Mouse (Mus musculus): ENCODE measurements around the gene Fat4. TPM values are rescaled to one million over a fixed set of nuclear protein-coding genes. Genes with fewer than 3 reads are reported as not detected.

Fat4 gene
- polyA plus RNA-seq, 1 experiment from 2014 or later, result 2.4 TPM

DNA sequence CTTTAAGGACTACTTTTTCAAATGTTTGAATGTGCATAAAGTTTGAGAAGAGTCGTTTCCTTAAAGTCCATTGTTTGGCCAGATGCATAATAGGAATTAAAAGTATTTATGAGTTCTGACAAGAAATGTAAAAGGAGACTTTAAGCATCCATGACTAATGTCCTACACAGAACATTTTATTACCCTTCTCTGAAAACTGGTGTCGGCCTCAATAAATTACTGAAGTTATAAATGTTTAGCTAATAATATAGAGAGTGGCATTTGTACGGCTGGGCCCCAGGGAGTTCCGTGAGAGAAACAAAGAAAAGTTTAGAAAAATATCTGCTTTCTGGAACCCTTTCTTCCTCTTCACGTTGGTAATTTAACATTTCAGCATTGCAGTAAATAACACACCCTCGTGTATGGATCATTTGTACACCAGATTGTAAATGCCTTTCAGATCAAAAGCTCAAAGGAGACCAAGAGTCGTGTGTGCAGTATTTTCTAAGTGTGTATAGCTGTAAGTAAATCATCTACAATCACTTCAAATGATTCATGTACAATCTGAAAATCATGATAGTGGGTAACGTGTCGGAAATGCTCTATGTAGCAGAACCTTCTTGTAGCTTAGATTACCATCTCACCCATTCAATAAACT is 69.4 kb downstream of the Fat4 start:
- WGBS, result 50% methylated on average over 9 of the region's 9 CpGs
- H3K4me3 ChIP-seq (ENCODE audit: low read depth, low read length), result no peak overlapping the region

DNA sequence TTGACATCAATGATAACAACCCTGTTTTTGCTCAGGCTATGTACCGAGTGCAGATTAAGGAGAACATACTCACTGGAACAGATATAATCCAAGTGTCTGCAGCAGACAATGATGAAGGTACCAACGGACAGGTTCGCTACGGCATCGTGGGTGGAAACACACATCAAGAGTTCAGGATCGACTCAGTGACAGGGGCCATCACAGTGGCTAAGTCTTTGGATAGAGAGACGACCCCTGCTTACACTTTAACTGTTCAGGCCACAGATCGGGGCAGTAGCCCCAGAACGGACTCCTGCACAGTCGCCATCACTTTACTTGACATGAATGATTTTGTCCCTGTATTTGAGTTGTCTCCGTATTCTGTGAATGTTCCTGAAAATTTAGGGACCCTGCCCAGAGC is 70.4 kb downstream of the Fat4 start:
- no peaks in the 10 kb centered on the region for H3K4me1 ChIP-seq (replicated peaks; ENCODE audit: control insufficient read depth, insufficient read depth)
- no peaks in the 10 kb centered on the region for H3K27me3 ChIP-seq (ENCODE audit: control insufficient read depth, insufficient read depth, low read length)
- DNase-seq (ENCODE audit: low spot score) (no peak), ATAC-seq (ENCODE audit: low FRiP score, low TSS enrichment) (no peak)
- no peaks in the 10 kb centered on the region for H3K9me3 ChIP-seq (ENCODE audit: control insufficient read depth, low read length)
- WGBS, result 94% methylated on average over 11 of the region's 11 CpGs
- no peaks in the 10 kb centered on the region for H3K36me3 ChIP-seq (ENCODE audit: control insufficient read depth, insufficient read depth, low read length)
- no peak overlapping the region for H3K27ac ChIP-seq (replicated peaks)
- no peak overlapping the region for H3K4me2 ChIP-seq (replicated peaks; ENCODE audit: low read depth)
- no peak overlapping the region for H3K9ac ChIP-seq (ENCODE audit: low read length)
- H3K4me3 ChIP-seq (ENCODE audit: low read depth, low read length), result no peak overlapping the region
- TF ChIP-seq EP300 (optimal IDR thresholded peaks at IDR 0.05), result no peak
- TF ChIP-seq CTCF (IDR thresholded peaks at IDR 0.05; ENCODE audit: low read depth), result no peak

More for the DNA sequence above, 69.4 kb downstream of the Fat4 start:
- Histone ChIP-seq H3K27ac (replicated peaks) (no peak overlapping the region), H3K4me2 (replicated peaks; ENCODE audit: low read depth) (no peak overlapping the region), H3K9me3 (ENCODE audit: control insufficient read depth, low read length) (no peaks in the 10 kb centered on the region), H3K36me3 (ENCODE audit: control insufficient read depth, insufficient read depth, low read length) (no peaks in the 10 kb centered on the region), H3K9ac (ENCODE audit: low read length) (no peak overlapping the region), H3K4me1 (replicated peaks; ENCODE audit: control insufficient read depth, insufficient read depth) (no peaks in the 10 kb centered on the region), H3K27me3 (ENCODE audit: control insufficient read depth, insufficient read depth, low read length) (no peaks in the 10 kb centered on the region)
- DNase-seq (ENCODE audit: low spot score) (no peak), ATAC-seq (ENCODE audit: low FRiP score, low TSS enrichment) (no peak)
- TF ChIP-seq CTCF (IDR thresholded peaks at IDR 0.05; ENCODE audit: low read depth), result no peak
- no peak for TF ChIP-seq EP300 (optimal IDR thresholded peaks at IDR 0.05)

DNA sequence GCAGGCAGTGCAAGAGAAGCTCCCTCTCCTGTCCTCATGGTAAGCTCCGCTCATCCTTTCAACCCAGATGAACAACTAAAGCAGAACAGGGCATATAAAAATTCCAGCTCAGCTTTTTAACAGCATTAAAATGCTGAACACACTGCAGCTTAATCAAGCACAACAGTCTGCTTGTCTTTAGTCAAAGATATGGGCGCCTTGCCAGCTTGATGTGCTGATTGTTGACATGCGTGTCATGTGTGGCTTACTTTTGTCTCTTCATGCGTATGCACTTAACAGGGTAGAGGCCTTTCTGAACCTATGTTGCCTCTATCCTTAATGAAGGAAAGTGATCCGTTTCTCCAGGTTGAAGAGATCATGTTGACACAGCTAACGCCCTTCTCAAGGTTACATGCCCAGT is 75.6 kb downstream of the Fat4 start:
- H3K27ac ChIP-seq (replicated peaks), result no peak overlapping the region
- no peaks in the 10 kb centered on the region for H3K4me1 ChIP-seq (replicated peaks; ENCODE audit: control insufficient read depth, insufficient read depth)
- DNase-seq (ENCODE audit: low spot score) (no peak), ATAC-seq (ENCODE audit: low FRiP score, low TSS enrichment) (no peak)
- no peaks in the 10 kb centered on the region for H3K27me3 ChIP-seq (ENCODE audit: control insufficient read depth, insufficient read depth, low read length)
- H3K4me2 ChIP-seq (replicated peaks; ENCODE audit: low read depth), result no peak overlapping the region
- TF ChIP-seq CTCF (IDR thresholded peaks at IDR 0.05; ENCODE audit: low read depth) (no peak), EP300 (optimal IDR thresholded peaks at IDR 0.05) (no peak)
- H3K9me3 ChIP-seq (ENCODE audit: control insufficient read depth, low read length), result no peaks in the 10 kb centered on the region
- no peak overlapping the region for H3K4me3 ChIP-seq (ENCODE audit: low read depth, low read length)
- 65% methylated on average over 6 of the region's 6 CpGs for WGBS
- no peaks in the 10 kb centered on the region for H3K36me3 ChIP-seq (ENCODE audit: control insufficient read depth, insufficient read depth, low read length)
- no peak overlapping the region for H3K9ac ChIP-seq (ENCODE audit: low read length)

DNA sequence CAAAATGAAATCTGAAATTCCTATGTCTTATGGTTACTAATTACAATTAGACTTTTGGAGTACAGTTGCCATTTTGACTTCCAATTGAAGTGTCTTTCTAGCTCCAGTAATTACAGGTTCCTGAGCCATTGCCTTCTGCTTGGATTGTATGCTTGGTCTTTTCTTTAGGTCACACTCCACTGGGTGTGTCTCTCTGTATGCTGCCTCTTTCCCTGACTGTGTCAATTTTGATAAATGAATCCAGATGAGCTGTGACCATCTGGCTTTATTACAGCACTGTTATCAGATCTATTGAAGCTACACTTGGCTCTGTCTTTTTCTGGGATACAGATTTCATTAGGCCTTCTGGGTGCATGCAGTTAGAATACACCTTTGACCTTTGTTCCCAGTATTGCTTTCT is 80.7 kb downstream of the Fat4 start:
- Histone ChIP-seq H3K27ac (replicated peaks) (no peak overlapping the region), H3K36me3 (ENCODE audit: control insufficient read depth, insufficient read depth, low read length) (peaks cover 4% of the 10 kb centered on the region), H3K4me2 (replicated peaks; ENCODE audit: low read depth) (no peak overlapping the region), H3K27me3 (ENCODE audit: control insufficient read depth, insufficient read depth, low read length) (no peaks in the 10 kb centered on the region), H3K4me3 (ENCODE audit: low read depth, low read length) (no peak overlapping the region), H3K4me1 (replicated peaks; ENCODE audit: control insufficient read depth, insufficient read depth) (no peaks in the 10 kb centered on the region), H3K9me3 (ENCODE audit: control insufficient read depth, low read length) (no peaks in the 10 kb centered on the region), H3K9ac (ENCODE audit: low read length) (no peak overlapping the region)
- no peak for DNase-seq (ENCODE audit: low spot score)
- ATAC-seq (ENCODE audit: low FRiP score, low TSS enrichment), result no peak
- TF ChIP-seq CTCF (IDR thresholded peaks at IDR 0.05; ENCODE audit: low read depth) (no peak), EP300 (optimal IDR thresholded peaks at IDR 0.05) (no peak)

DNA sequence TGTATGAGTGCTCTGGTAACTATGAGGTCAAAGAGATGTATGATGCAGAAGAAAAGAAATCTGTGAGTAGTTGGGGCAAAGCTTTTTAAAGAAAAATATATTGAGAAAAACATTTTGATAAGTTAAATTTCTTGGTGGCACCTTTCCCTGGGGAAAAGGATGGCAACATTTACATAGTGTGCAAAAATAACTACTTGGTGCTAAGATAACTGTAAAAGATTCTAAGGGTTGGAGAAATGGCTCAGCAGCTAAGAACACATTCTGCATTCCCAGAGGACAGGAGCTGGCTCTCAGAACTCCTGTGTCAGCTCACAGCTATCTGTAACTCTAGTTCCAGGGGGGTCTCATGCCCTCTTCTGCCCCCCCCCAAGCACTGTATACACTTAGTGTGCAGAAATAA is 99.6 kb downstream of the Fat4 start:
- Histone ChIP-seq H3K4me2 (replicated peaks; ENCODE audit: low read depth) (no peak overlapping the region), H3K27me3 (ENCODE audit: control insufficient read depth, insufficient read depth, low read length) (no peaks in the 10 kb centered on the region), H3K4me3 (ENCODE audit: low read depth, low read length) (no peak overlapping the region), H3K36me3 (ENCODE audit: control insufficient read depth, insufficient read depth, low read length) (no peaks in the 10 kb centered on the region), H3K4me1 (replicated peaks; ENCODE audit: control insufficient read depth, insufficient read depth) (no peaks in the 10 kb centered on the region), H3K9ac (ENCODE audit: low read length) (no peak overlapping the region), H3K27ac (replicated peaks) (no peak overlapping the region), H3K9me3 (ENCODE audit: control insufficient read depth, low read length) (no peaks in the 10 kb centered on the region)
- ATAC-seq (ENCODE audit: low FRiP score, low TSS enrichment) (no peak), DNase-seq (ENCODE audit: low spot score) (no peak)
- TF ChIP-seq EP300 (optimal IDR thresholded peaks at IDR 0.05), result no peak

DNA sequence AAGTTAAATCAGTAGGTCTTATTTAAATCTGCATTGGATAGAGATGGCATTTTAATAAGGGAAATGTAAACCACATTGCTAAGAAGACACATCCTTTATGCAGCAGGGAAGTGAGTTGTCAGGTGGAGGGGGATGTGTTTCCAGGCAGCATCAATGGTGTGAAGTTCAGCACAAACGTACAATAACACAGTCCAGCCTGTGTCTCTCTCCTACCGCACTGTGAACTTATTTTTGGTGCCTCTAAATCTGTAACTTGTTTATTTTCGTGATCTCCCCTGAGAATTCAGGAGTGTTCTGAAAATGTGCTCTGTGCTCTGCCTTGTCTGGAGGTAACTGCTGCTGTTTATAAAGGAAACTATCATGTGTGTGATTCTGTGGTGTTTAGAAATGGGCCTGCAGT is 102.4 kb downstream of the Fat4 start:
- DNase-seq (ENCODE audit: low spot score), result no peak
- H3K9ac ChIP-seq (ENCODE audit: low read length), result no peak overlapping the region
- no peaks in the 10 kb centered on the region for H3K9me3 ChIP-seq (ENCODE audit: control insufficient read depth, low read length)
- no peaks in the 10 kb centered on the region for H3K27me3 ChIP-seq (ENCODE audit: control insufficient read depth, insufficient read depth, low read length)
- TF ChIP-seq EP300 (optimal IDR thresholded peaks at IDR 0.05) (no peak), CTCF (IDR thresholded peaks at IDR 0.05; ENCODE audit: low read depth) (no peak)
- no peaks in the 10 kb centered on the region for H3K36me3 ChIP-seq (ENCODE audit: control insufficient read depth, insufficient read depth, low read length)
- H3K27ac ChIP-seq (replicated peaks), result no peak overlapping the region
- no peaks in the 10 kb centered on the region for H3K4me1 ChIP-seq (replicated peaks; ENCODE audit: control insufficient read depth, insufficient read depth)
- no peak overlapping the region for H3K4me3 ChIP-seq (ENCODE audit: low read depth, low read length)
- H3K4me2 ChIP-seq (replicated peaks; ENCODE audit: low read depth), result no peak overlapping the region
- no peak for ATAC-seq (ENCODE audit: low FRiP score, low TSS enrichment)
- 66% methylated on average over 3 of the region's 3 CpGs for WGBS
